Mouse (Mus musculus) bone marrow macrophage, adult 2 months (primary cell): Measurements from ENCODE around the gene Pip4k2a. TPM values are rescaled to one million over a fixed set of nuclear protein-coding genes. Genes with fewer than 3 reads are reported as not detected.

Source experiments
- H3K27ac ChIP-seq: 2 replicates; pipeline ENCODE4 v1.5.1; 2012; ENCODE audit warnings: low read depth, low read length; ENCODE audit not compliant: insufficient read depth
- H3K4me1 ChIP-seq: 2 replicates; pipeline ENCODE4 v1.6.1; 2012; ENCODE audit warnings: low read length; ENCODE audit not compliant: control insufficient read depth, insufficient read depth
- H3K4me3 ChIP-seq: 2 replicates; pipeline ENCODE4 v1.5.1; 2012; ENCODE audit warnings: mild to moderate bottlenecking, low read length, moderate library complexity; ENCODE audit not compliant: insufficient read depth
- CTCF ChIP-seq: IDR thresholded peaks from 2 replicates; pipeline ENCODE4 v1.5.1; 2012; ENCODE audit warnings: low read depth, mild to moderate bottlenecking, low read length, moderate library complexity
- POLR2A ChIP-seq: IDR thresholded peaks from 2 replicates; pipeline ENCODE4 v1.6.1; 2012; ENCODE audit warnings: mild to moderate bottlenecking, low read depth, low read length, borderline replicate concordance
- polyA plus RNA-seq: library from polyadenylated mRNA; stranded (reverse); fragments of >200 nt; gene quantifications from 2 replicates; pipeline ENCODE4 v1.2.4, GENCODE M21; 2012; ENCODE audit not compliant: missing spikeins, insufficient read depth, insufficient read length

Gene Pip4k2a
- polyA plus RNA-seq, 1 experiment = 187 TPM

DNA sequence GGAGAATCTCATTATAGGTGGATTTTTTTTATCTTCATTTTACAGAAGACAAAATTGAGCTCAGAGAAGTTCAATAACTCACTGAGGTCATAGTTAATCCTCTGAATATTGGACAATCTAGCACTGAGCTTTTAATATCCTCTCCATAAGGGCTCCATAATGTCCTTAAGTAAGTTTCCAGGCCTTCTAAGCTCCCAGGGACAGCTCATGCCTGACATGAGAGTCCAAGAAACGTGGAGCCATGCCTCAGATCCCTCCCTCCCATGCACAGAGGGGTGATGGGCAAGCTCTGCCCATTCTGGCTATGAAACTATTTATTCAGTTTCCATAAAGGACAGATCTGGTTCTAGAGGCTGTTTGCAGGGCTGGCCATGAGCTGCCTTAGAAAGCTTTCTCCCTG is 52.5 kb downstream of the Pip4k2a start:
- no peak for TF ChIP-seq POLR2A
- TF ChIP-seq CTCF = no peak
- H3K4me1 ChIP-seq = peaks cover 42% of the 10 kb centered on the region
- H3K4me3 ChIP-seq = no peak overlapping the region

DNA sequence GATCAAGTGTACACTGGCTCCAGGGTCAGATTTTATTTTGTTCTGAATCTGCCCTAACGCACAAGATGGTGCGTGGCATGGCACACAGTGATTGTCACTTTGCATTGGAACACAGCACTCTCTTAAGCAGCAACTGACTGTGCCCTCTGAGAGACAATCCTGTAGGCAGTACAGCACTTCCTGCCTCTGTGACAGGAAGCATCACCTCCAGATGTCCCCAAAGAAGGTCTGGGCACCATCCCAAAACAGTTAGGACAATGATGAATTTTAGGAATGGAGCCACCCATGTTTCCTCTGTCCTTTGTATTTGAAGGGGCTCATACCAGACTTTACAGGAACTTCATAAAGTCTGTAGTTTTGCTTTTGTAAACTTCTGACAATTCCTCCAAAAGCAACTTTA is 54.0 kb downstream of the Pip4k2a start:
- peaks cover 41% of the 10 kb centered on the region for H3K4me1 ChIP-seq
- no peak overlapping the region for H3K4me3 ChIP-seq
- H3K27ac ChIP-seq = no peak overlapping the region; the same call in 1 of the 2 replicates
- no peak for TF ChIP-seq POLR2A
- no peak for TF ChIP-seq CTCF

More for the DNA sequence above, 52.5 kb downstream of the Pip4k2a start:
- no peak overlapping the region for H3K27ac ChIP-seq

DNA sequence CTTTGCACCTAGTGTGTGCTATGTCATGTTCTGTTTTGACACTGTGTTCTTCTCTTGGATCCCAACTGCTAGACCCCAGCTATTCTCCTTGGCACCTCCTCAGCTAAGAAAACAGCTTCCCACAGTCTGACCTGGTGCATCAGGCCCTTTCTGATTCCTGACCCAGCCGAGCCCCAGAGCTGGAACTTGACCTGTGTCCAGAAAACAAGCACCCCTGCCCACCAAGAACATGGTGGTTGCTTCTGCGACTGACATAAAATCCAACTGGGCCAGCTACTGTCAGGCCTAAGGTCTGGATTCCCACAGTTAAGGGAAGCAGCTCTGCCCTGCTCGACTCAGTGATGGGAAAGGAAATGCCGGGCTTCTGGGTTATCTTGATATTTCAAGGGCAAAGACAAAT is 54.6 kb downstream of the Pip4k2a start:
- peaks cover 40% of the 10 kb centered on the region for H3K4me1 ChIP-seq
- no peak overlapping the region for H3K4me3 ChIP-seq
- no peak overlapping the region for H3K27ac ChIP-seq
- TF ChIP-seq CTCF (no peak), POLR2A (no peak)

DNA sequence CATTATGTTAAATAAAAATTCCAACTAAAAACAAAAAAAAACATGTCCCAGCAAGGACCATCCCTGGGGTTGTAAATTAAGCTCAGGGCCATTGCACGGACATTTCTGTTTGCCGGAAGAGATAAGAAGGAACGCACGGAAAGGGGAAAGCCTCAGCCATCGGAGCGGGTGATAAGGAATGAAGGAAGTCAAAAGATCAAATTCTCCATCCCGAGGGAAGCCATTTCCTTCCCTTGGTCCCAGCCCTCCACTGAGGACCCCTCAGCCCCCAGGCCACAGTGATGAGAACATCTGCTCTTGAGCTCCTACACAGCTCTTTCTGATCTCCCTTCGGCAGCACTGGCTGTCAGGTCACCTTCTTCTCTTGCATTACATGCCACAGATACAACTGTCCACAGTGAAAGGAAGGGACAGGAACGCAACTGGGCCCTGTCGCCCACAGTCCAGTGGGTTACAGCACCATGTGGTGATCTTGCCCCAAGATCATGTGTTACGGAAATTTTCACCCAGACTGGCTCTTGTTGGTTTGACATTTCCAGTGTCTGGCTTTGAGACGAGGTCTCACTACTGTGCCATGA is 57.1 kb downstream of the Pip4k2a start:
- H3K27ac ChIP-seq = no peak overlapping the region
- no peak overlapping the region for H3K4me3 ChIP-seq
- peaks cover 60% of the 10 kb centered on the region for H3K4me1 ChIP-seq
- no peak for TF ChIP-seq CTCF
- TF ChIP-seq POLR2A = no peak

DNA sequence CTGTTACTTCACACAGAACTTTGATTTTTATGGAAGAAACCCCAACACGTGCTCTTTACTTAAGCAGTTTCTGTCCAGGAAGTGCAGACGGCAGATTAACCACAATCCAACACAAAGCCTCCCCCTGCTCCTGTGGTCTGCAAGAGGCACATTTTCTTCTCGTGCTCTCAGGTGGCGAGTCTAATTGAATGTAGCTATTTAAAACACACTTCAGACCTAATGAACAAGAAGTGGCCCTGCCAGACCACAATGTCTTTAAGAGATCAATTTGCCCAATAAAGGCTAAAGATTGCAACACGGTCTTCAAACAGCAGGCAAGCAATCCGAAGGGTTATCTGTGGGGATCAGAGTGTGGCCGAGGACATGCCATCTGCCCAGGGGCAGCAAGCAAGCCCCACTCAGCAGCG is 59.0 kb downstream of the Pip4k2a start:
- peak overlapping the region; percentile 79 for H3K27ac ChIP-seq
- peaks cover 58% of the 10 kb centered on the region for H3K4me1 ChIP-seq
- H3K4me3 ChIP-seq = 0 out of 2 replicates have a peak overlapping the region, but pooled peaks have one; percentile 18
- no peak for TF ChIP-seq CTCF
- TF ChIP-seq POLR2A = no peak

DNA sequence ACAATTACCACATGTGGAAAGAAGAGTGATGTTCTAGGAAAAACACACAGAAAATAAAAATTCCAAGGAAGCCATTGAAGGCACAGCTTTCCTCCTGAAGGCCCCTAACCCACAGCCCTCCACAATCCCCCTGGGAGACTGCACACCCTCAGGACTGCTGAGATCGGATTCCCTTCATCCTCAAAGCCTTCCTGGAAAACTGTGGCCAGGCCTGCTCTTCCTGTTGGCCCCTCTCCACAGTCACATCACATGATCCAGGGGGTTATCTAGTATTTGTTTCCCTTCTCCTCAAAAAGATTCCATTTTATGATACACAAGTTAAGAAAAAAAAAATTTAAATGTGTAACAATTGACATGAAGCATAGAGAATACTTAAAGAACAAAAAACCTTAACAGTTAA is 59.7 kb downstream of the Pip4k2a start:
- Histone ChIP-seq H3K4me3 (no peak overlapping the region), H3K27ac (peak overlapping the region; percentile 79), H3K4me1 (peaks cover 51% of the 10 kb centered on the region)
- no peak for TF ChIP-seq POLR2A
- no peak for TF ChIP-seq CTCF

DNA sequence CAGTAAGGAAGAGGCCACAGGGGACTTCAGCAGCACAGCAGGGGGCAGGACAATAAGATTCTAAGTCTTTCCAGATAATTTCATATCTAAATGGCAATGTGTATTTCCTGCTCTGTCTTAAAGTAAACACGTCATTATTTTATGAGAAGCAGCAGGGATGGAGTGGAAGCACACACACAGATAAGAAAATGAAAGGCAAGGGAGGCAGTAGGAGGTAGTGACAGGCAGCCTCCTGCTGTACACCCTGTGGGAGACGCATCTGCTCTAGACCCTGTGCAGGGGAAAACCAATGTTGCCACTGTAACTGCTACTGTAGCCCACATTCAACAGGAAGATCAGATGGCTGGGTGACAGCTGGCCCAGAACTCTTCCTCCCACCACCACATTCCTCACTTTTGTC is 60.3 kb downstream of the Pip4k2a start:
- Histone ChIP-seq H3K27ac (no peak overlapping the region; the same call in 1 of the 2 replicates), H3K4me1 (peaks cover 49% of the 10 kb centered on the region), H3K4me3 (no peak overlapping the region)
- TF ChIP-seq POLR2A = no peak
- no peak for TF ChIP-seq CTCF

DNA sequence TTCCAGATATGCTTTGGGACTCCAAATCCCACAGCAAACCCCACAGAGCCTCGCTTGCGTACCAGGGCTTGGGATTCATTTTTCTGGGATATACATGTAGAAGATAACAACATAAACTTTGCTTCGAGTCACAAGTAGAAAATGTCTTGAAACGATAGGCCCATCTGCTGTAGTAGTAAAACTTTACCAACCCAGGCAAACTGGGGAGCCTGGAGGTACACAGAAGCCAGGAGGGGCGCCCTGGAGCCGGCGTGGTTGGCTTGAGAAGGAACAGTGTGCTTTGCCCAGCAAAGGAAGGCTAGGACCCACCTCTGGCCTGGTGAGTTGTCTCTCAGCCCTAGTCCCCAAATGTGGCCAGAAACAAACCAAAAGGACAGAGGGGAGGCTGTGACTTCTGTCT is 61.5 kb downstream of the Pip4k2a start:
- Histone ChIP-seq H3K4me3 (no peak overlapping the region), H3K4me1 (peaks cover 54% of the 10 kb centered on the region), H3K27ac (peak overlapping the region; percentile 21)
- TF ChIP-seq CTCF (no peak), POLR2A (no peak)

DNA sequence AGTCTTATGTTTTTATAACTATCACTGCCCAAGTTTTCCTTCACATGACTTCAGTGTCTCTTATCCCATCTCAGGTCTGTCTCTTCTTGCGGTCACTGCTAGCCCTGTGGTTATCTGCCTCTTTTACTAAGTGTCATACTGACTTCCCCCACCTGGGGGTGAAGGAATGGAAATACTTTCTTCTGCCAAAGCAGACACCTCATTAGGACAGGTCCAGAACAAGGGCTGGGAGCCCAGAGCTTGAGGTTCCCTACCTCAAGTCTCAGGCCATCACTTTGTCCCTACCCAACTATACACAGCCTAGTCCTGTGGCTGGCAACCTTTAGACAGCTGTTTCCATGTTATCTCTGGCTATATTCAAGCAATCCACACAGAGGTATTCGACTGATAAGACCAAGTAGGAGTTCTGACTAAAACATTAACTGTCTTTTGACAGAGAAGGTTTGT is 62.3 kb downstream of the Pip4k2a start:
- Histone ChIP-seq H3K4me1 (peaks cover 49% of the 10 kb centered on the region), H3K27ac (no peak overlapping the region), H3K4me3 (no peak overlapping the region)
- TF ChIP-seq CTCF = no peak

DNA sequence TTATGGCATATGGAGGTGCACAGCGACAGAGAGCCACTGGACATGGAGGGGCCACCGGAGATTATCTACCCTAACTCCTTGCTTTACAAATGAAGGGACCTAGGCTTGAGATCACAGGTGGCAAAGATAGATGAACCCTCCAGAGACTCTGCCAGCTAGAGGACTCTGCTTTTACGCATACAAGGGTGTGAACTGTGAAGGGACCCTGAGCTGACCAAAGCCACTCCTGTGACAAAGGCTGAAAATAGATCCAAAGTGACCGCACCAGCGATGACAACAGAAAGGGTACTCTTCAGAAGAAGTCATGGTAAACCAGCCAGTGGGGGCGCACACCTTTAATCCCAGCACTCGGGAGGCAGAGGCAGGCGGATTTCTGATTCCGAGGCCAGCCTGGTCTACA is 63.8 kb downstream of the Pip4k2a start:
- TF ChIP-seq POLR2A (no peak), CTCF (no peak)
- Histone ChIP-seq H3K4me1 (peaks cover 47% of the 10 kb centered on the region), H3K27ac (no peak overlapping the region), H3K4me3 (no peak overlapping the region)

DNA sequence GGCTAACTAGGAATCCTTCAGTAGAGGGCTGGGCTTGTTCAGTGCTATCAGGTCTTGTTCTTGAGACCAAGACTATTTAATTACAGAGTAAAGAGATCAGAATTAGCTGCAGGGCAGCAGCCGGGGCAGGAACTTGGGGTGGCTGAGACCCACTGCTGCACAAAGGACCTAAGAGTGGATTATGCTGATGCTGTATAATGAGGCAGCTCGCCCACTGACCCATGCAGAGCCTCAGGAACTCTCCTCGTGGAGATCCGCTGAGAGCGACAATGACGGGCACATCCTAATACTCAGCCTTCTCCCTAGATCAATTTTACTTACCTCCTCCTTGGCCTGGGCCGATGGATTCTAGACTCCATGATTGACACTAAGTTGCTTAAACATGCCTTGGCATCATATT is 64.5 kb downstream of the Pip4k2a start:
- Histone ChIP-seq H3K4me1 (peaks cover 49% of the 10 kb centered on the region), H3K4me3 (no peak overlapping the region), H3K27ac (no peak overlapping the region)
- no peak for TF ChIP-seq POLR2A
- no peak for TF ChIP-seq CTCF
